Mouse (Mus musculus) left cerebral cortex, postnatal 14 days (tissue): Measurements from ENCODE around the gene Tmem210. TPM values are rescaled to one million over a fixed set of nuclear protein-coding genes. Genes with fewer than 3 reads are reported as not detected.

Experiments used
- DNase-seq, 2 experiments: peaks; one replicate each; pipeline ENCODE4 v3.0.0; 2021 to 2022; ENCODE audit warnings: low spot score in 2 of 2, mixed read lengths in 1 of 2
- intact Hi-C: fragments of 180-260 bp; cut with DNase I; formaldehyde crosslinking; loops from one replicate; pipeline ENCODE4 v1.15.1; 2025
- total RNA-seq, 2 experiments: library from RNA; stranded (reverse); gene quantifications; 2 replicates each; pipeline ENCODE4 v1.2.3; 2021

Gene Tmem210
- total RNA-seq, 2 experiments from 2014 or later, result not detected

GRCm38 (mm10) chr2:25326036-25326435, 38.1 kb downstream of the Tmem210 start:
- DNase-seq, result no peak
- intact Hi-C loops, result loop anchor here (5.0 kb wide), 1 partner anchor 49 kb away; no protein-coding TSS in a partner anchor

GRCm38 (mm10) chr2:25328440-25328839, 40.5 kb downstream of the Tmem210 start:
- intact Hi-C loops, result loop anchor here (5.0 kb wide), 1 partner anchor 51 kb away; no protein-coding TSS in a partner anchor
- peak in 1 of 2 experiments; percentile 55 for DNase-seq

GRCm38 (mm10) chr2:25331470-25331869, 43.5 kb downstream of the Tmem210 start:
- no peak for DNase-seq
- intact Hi-C loops, result no loop called here

- intact Hi-C loops, result no loop called here
- peak; percentile 99 to 100 for DNase-seq
Measured at GRCm38 (mm10) chr2:25332286-25333160, 44.6 kb downstream of the Tmem210 start, which contains the start of gene Man1b1. Gene Man1b1 (plus strand): TSS chr2:25332338.

GRCm38 (mm10) chr2:25333569-25333968, 45.6 kb downstream of the Tmem210 start:
- DNase-seq, result no peak
- intact Hi-C loops, result no loop called here

GRCm38 (mm10) chr2:25338303-25338702, 50.4 kb downstream of the Tmem210 start:
- DNase-seq, result no peak
- intact Hi-C loops, result no loop called here

Other genes starting within 250 kb of the Tmem210 start
- gene Nsmf, start 233.8 kb upstream of the Tmem210 start, total RNA-seq, result 100 to 1,000 TPM; 565 to 580 TPM
- gene Entpd8, start 207.8 kb upstream of the Tmem210 start, total RNA-seq, result not detected
- gene Noxa1, start 193.0 kb upstream of the Tmem210 start, total RNA-seq, result not detected
- 10 to 100 TPM; 38.6 to 44.9 TPM for gene Nrarp, start 107.4 kb upstream of the Tmem210 start, total RNA-seq
- gene Tor4a, start 91.3 kb upstream of the Tmem210 start, total RNA-seq, result 1 to 10 TPM; 1.7 to 2.6 TPM
- 10 to 100 TPM; 49.9 to 52.1 TPM for gene Nelfb, start 76.7 kb upstream of the Tmem210 start, total RNA-seq
- gene Stpg3, start 73.5 kb upstream of the Tmem210 start, total RNA-seq, result under 1 TPM; 0.27 to 0.44 TPM
- gene Fam166a, start 69.4 kb upstream of the Tmem210 start, total RNA-seq, result not detected
- 100 to 1,000 TPM; 478 to 505 TPM for gene Tubb4b, start 63.4 kb upstream of the Tmem210 start, total RNA-seq
- not detected for gene Slc34a3, start 53.8 kb upstream of the Tmem210 start, total RNA-seq
- not detected for gene Rnf224, start 51.4 kb upstream of the Tmem210 start, total RNA-seq
- gene Rnf208, start 45.9 kb upstream of the Tmem210 start, total RNA-seq, result 100 to 1,000 TPM; 220 to 242 TPM
- gene Cysrt1, start 45.7 kb upstream of the Tmem210 start, total RNA-seq, result under 1 TPM in 1 of 2 experiments, not detected in 1; 0.79 TPM
- 1 to 10 TPM; 2.3 to 2.8 TPM for gene AL732309.1, start 41.3 kb upstream of the Tmem210 start, total RNA-seq
- 10 to 100 TPM; 35.3 to 41.3 TPM for gene Tmem203, start 32.7 kb upstream of the Tmem210 start, total RNA-seq
- gene Tprn, start 25.5 kb upstream of the Tmem210 start, total RNA-seq, result 10 to 100 TPM; 14.2 to 15.7 TPM
- gene Ssna1, start 15.7 kb upstream of the Tmem210 start, total RNA-seq, result 10 to 100 TPM; 70.9 to 72.1 TPM
- 10 to 100 TPM; 69.8 to 73.2 TPM for gene Anapc2, start 15.7 kb upstream of the Tmem210 start, total RNA-seq
- not detected for gene Lrrc26, start 1.8 kb downstream of the Tmem210 start, total RNA-seq
- 100 to 1,000 TPM; 477 to 493 TPM for gene Grin1, start 31.0 kb downstream of the Tmem210 start, total RNA-seq
- gene Man1b1, start 44.2 kb downstream of the Tmem210 start, total RNA-seq, result 10 to 100 TPM; 57.2 to 59.0 TPM
- gene Dpp7, start 68.2 kb downstream of the Tmem210 start, total RNA-seq, result 10 to 100 TPM; 28.0 to 31.6 TPM
- 10 to 100 TPM; 12.2 to 14.8 TPM for gene Uap1l1, start 77.5 kb downstream of the Tmem210 start, total RNA-seq
- 1 to 10 TPM; 6.2 to 7.0 TPM for gene Sapcd2, start 84.2 kb downstream of the Tmem210 start, total RNA-seq
- 10 to 100 TPM; 14.7 to 17.5 TPM for gene Entpd2, start 107.7 kb downstream of the Tmem210 start, total RNA-seq
- 100 to 1,000 TPM; 366 to 370 TPM for gene Npdc1, start 111.2 kb downstream of the Tmem210 start, total RNA-seq
- gene Fut7, start 135.1 kb downstream of the Tmem210 start, total RNA-seq, result under 1 TPM; 0.26 to 0.27 TPM
- 100 to 1,000 TPM; 137 to 152 TPM for gene Abca2, start 140.6 kb downstream of the Tmem210 start, total RNA-seq
- 1 to 10 TPM in 1 of 2 experiments, under 1 TPM in 1; 0.59 to 1.2 TPM for gene Clic3, start 168.7 kb downstream of the Tmem210 start, total RNA-seq
- 10 to 100 TPM; 64.1 to 66.3 TPM for gene Paxx, start 172.9 kb downstream of the Tmem210 start, total RNA-seq
- gene Ptgds, start 181.9 kb downstream of the Tmem210 start, total RNA-seq, result 1,000 to 10,000 TPM; 1,462 to 1,765 TPM
- gene Lcn12, start 205.8 kb downstream of the Tmem210 start, total RNA-seq, result not detected
- 100 to 1,000 TPM; 141 to 142 TPM for gene Fbxw5, start 212.6 kb downstream of the Tmem210 start, total RNA-seq
- 1 to 10 TPM in 1 of 2 experiments, under 1 TPM in 1; 0.59 to 1.6 TPM for gene C8g, start 213.6 kb downstream of the Tmem210 start, total RNA-seq